8 mouse cellular contexts compared by ENCODE assay signal in genomic region chr6:32493557-32493956, GRCm38 (mm10).
DNase-seq lines count a peak whose midpoint lies in the region; ATAC-seq and TF ChIP-seq lines count a peak whose summit lies in the region.

No protein-coding gene starts in this region.

- no peaks in the 10 kb centered on the region for H3K27me3 ChIP-seq in liver, adult 2 months (ENCODE audit: control insufficient read depth, insufficient read depth, low read length)
- H3K27me3 ChIP-seq in stomach, postnatal 0 days (ENCODE audit: control insufficient read depth, insufficient read depth, low read length) = no peaks in the 10 kb centered on the region

- 0 out of 2 replicates have a peak, but pooled peaks have one; percentile 26 for ATAC-seq in stomach, postnatal 0 days (ENCODE audit: low FRiP score, low TSS enrichment)

- H3K4me2 ChIP-seq in stomach, postnatal 0 days (replicated peaks; ENCODE audit: low read depth) = no peak overlapping the region; the same call in 1 of the 2 replicates

- H3K36me3 ChIP-seq in liver, adult 2 months (ENCODE audit: control insufficient read depth, insufficient read depth, low read length) = no peaks in the 10 kb centered on the region
- no peaks in the 10 kb centered on the region for H3K36me3 ChIP-seq in stomach, postnatal 0 days (ENCODE audit: control insufficient read depth, insufficient read depth, low read length)

- DNase-seq in layer of hippocampus, adult 2 months (ENCODE audit: low spot score in 2 of 2) = no peak
- no peak for DNase-seq in layer of hippocampus, postnatal 25 days (ENCODE audit: extremely low spot score in 1 of 2, low spot score in 1 of 2)
- DNase-seq in heart, postnatal 10 days = peak; percentile 75 to 77
- DNase-seq in liver, adult 2 months (ENCODE audit: extremely low read depth, low read depth, low spot score) = peak; percentile 11
- DNase-seq in stomach, postnatal 0 days (ENCODE audit: low spot score) = peak; percentile 48
- no peak for DNase-seq in retina, embryonic 14.5 days (ENCODE audit: low spot score)
- no peak for DNase-seq in cerebellum, postnatal 4 days (ENCODE audit: low spot score in 2 of 2)
- no peak for DNase-seq in spleen, adult 12 weeks (ENCODE audit: low spot score)

- no peaks in the 10 kb centered on the region; the same call in 1 of the 2 replicates for H3K79me2 ChIP-seq in liver, adult 2 months (ENCODE audit: control insufficient read depth, insufficient read depth, low read length)

- intact Hi-C loops in heart, postnatal 10 days (cut with DNase I) = no loop called here

- no peak for TF ChIP-seq EP300 in stomach, postnatal 0 days (optimal IDR thresholded peaks at IDR 0.05)

- no peaks in the 10 kb centered on the region for H3K4me1 ChIP-seq in liver, adult 2 months (ENCODE audit: control insufficient read depth, insufficient read depth, low read length)
- no peaks in the 10 kb centered on the region for H3K4me1 ChIP-seq in stomach, postnatal 0 days (replicated peaks; ENCODE audit: control insufficient read depth, insufficient read depth)

- TF ChIP-seq CTCF in layer of hippocampus, adult 2 months (conservative IDR thresholded peaks at IDR 0.05) = no peak
- TF ChIP-seq CTCF in liver, adult 2 months (IDR thresholded peaks at IDR 0.05; ENCODE audit: low read depth, low read length) = no peak
- TF ChIP-seq CTCF in stomach, postnatal 0 days (IDR thresholded peaks at IDR 0.05; ENCODE audit: low read depth) = no peak

- H3K9me3 ChIP-seq in stomach, postnatal 0 days (ENCODE audit: control insufficient read depth, low read length) = no peaks in the 10 kb centered on the region

- no peak overlapping the region for H3K4me3 ChIP-seq in layer of hippocampus, adult 2 months
- no peak overlapping the region for H3K4me3 ChIP-seq in liver, adult 2 months (ENCODE audit: insufficient read depth, low read depth, low read length)
- no peak overlapping the region for H3K4me3 ChIP-seq in stomach, postnatal 0 days (ENCODE audit: low read depth, low read length)

- WGBS in liver, adult 2 months = 9% methylated on average over 5 of the region's 5 CpGs
- WGBS in stomach, postnatal 0 days = 31% methylated on average over 5 of the region's 5 CpGs

- no peak overlapping the region for H3K9ac ChIP-seq in liver, adult 2 months (ENCODE audit: low read depth, low read length)
- H3K9ac ChIP-seq in stomach, postnatal 0 days (ENCODE audit: low read length) = no peak overlapping the region

- 0 out of 2 replicates have a peak overlapping the region, but pooled peaks have one; percentile 7 for H3K27ac ChIP-seq in layer of hippocampus, adult 2 months
- H3K27ac ChIP-seq in liver, adult 2 months (replicated peaks; ENCODE audit: insufficient read depth, low read depth, low read length) = no peak overlapping the region
- no peak overlapping the region for H3K27ac ChIP-seq in stomach, postnatal 0 days (replicated peaks)

- no peak for TF ChIP-seq POLR2A in liver, adult 2 months (IDR thresholded peaks at IDR 0.05; ENCODE audit: extremely low read depth, insufficient read depth, low read length)

Comparison
In these comparisons a context has a peak if more than half of its experiments do, and no peak if none do; other contexts are left out.
1. DNase-seq: peak in heart, postnatal 10 days (2 of 2), liver, adult 2 months (single experiment) and stomach, postnatal 0 days (single experiment); none in layer of hippocampus, adult 2 months (0 of 2), layer of hippocampus, postnatal 25 days (0 of 2), retina, embryonic 14.5 days (single experiment), cerebellum, postnatal 4 days (0 of 2) and spleen, adult 12 weeks (single experiment).